Mouse (Mus musculus): Measurements from ENCODE around the gene Cenpb. TPM values are rescaled to one million over a fixed set of nuclear protein-coding genes. Genes with fewer than 3 reads are reported as not detected.
A peak's percentile ranks its signal among the peaks of the same experiment; 100 is the strongest.

Gene Cenpb
- total RNA-seq, 2 experiments from 2014 or later, result 72.3 to 78.8 TPM

- no peak overlapping the region for H3K4me3 ChIP-seq
- DNase-seq (ENCODE audit: low spot score in 2 of 2), result no peak
- H3K27ac ChIP-seq, result no peak overlapping the region
- TF ChIP-seq CTCF (conservative IDR thresholded peaks at IDR 0.05), result no peak
These were observed 10.6 kb upstream of the Cenpb start for GRCm38 (mm10) chr2:131190344-131191004.

- Histone ChIP-seq H3K4me3 (no peak overlapping the region), H3K27ac (peak overlapping the region; percentile 10; the same call in 1 of the 2 replicates)
- no peak for DNase-seq (ENCODE audit: low spot score in 2 of 2)
- TF ChIP-seq CTCF (conservative IDR thresholded peaks at IDR 0.05), result no peak
These were observed 9.8 kb upstream of the Cenpb start for GRCm38 (mm10) chr2:131189521-131190309.

GRCm38 (mm10) chr2:131188311-131188710, 8.4 kb upstream of the Cenpb start:
- no peak for TF ChIP-seq CTCF (conservative IDR thresholded peaks at IDR 0.05)
- no peak for DNase-seq (ENCODE audit: low spot score in 2 of 2)
- no peak overlapping the region for H3K27ac ChIP-seq
- no peak overlapping the region for H3K4me3 ChIP-seq

- DNase-seq (ENCODE audit: low spot score in 2 of 2), result no peak
- peak overlapping the region; percentile 63 for H3K4me3 ChIP-seq
- peak overlapping the region; percentile 86 for H3K27ac ChIP-seq
- TF ChIP-seq CTCF (conservative IDR thresholded peaks at IDR 0.05), result no peak
These were observed 7.7 kb upstream of the Cenpb start for GRCm38 (mm10) chr2:131187602-131187922.

GRCm38 (mm10) chr2:131186771-131187601, 7.1 kb upstream of the Cenpb start, which contains the start of the genes Cdc25b and Spef1:
Cdc25b (plus strand) TSS chr2:131186949.
Spef1 (minus strand) TSS chr2:131187282.
- Histone ChIP-seq H3K27ac (peak within 1 kb of the TSS; percentile 86), H3K4me3 (peak within 1 kb of the TSS; percentile 63)
- peak; percentile 82 to 85 for DNase-seq (ENCODE audit: low spot score in 2 of 2)
- TF ChIP-seq CTCF (conservative IDR thresholded peaks at IDR 0.05), result peak; percentile 71

GRCm38 (mm10) chr2:131186343-131186742, 6.5 kb upstream of the Cenpb start:
- DNase-seq (ENCODE audit: low spot score in 2 of 2), result no peak
- H3K4me3 ChIP-seq, result peak overlapping the region; percentile 63
- TF ChIP-seq CTCF (conservative IDR thresholded peaks at IDR 0.05), result no peak
- peak overlapping the region; percentile 86 for H3K27ac ChIP-seq

GRCm38 (mm10) chr2:131179246-131179886, 501 bp downstream of the Cenpb start:
- DNase-seq (ENCODE audit: low spot score in 2 of 2), result peak; percentile 55 to 58
- TF ChIP-seq CTCF (conservative IDR thresholded peaks at IDR 0.05), result peak; percentile 18

GRCm38 (mm10) chr2:131178828-131179245, 1.0 kb downstream of the Cenpb start:
- H3K4me3 ChIP-seq, result peak overlapping the region; percentile 90
- DNase-seq (ENCODE audit: low spot score in 2 of 2), result no peak
- peak overlapping the region; percentile 94 for H3K27ac ChIP-seq
- no peak for TF ChIP-seq CTCF (conservative IDR thresholded peaks at IDR 0.05)

More at GRCm38 (mm10) chr2:131179246-131179886, 501 bp downstream of the Cenpb start:
- Histone ChIP-seq H3K27ac (peak overlapping the region; percentile 94), H3K4me3 (peak overlapping the region; percentile 90)

- Histone ChIP-seq H3K27ac (peak overlapping the region; percentile 43), H3K4me3 (peak overlapping the region; percentile 90)
- DNase-seq (ENCODE audit: low spot score in 2 of 2), result no peak
- TF ChIP-seq CTCF (conservative IDR thresholded peaks at IDR 0.05), result no peak
These were observed 1.9 kb downstream of the Cenpb start for GRCm38 (mm10) chr2:131177932-131178331.

- no peak for DNase-seq (ENCODE audit: low spot score in 2 of 2)
- no peak for TF ChIP-seq CTCF (conservative IDR thresholded peaks at IDR 0.05)
- Histone ChIP-seq H3K4me3 (no peak overlapping the region), H3K27ac (no peak overlapping the region)
These were observed 3.4 kb downstream of the Cenpb start for GRCm38 (mm10) chr2:131176491-131176890.

- H3K27ac ChIP-seq, result no peak overlapping the region
- DNase-seq (ENCODE audit: low spot score in 2 of 2), result no peak
- no peak for TF ChIP-seq CTCF (conservative IDR thresholded peaks at IDR 0.05)
- no peak overlapping the region for H3K4me3 ChIP-seq
These were observed 3.9 kb downstream of the Cenpb start for GRCm38 (mm10) chr2:131175945-131176309.

- H3K27ac ChIP-seq, result 0 out of 2 replicates have a peak overlapping the region, but pooled peaks have one; percentile 43
- no peak for TF ChIP-seq CTCF (conservative IDR thresholded peaks at IDR 0.05)
- H3K4me3 ChIP-seq, result no peak overlapping the region
- DNase-seq (ENCODE audit: low spot score in 2 of 2), result no peak
These were observed 4.5 kb downstream of the Cenpb start for GRCm38 (mm10) chr2:131175286-131175944.

All from layer of hippocampus, adult 2 months (tissue).